Mouse (Mus musculus) heart, adult 2 months (tissue): ENCODE measurements around the gene Polr3b. TPM values are rescaled to one million over a fixed set of nuclear protein-coding genes. Genes with fewer than 3 reads are reported as not detected.

Source experiments
- DNase-seq, 2 experiments: peaks; one replicate each; pipeline ENCODE4 v3.0.0; 2021
- H3K27ac ChIP-seq: fragments of 200-600 bp; 2 replicates; pipeline ENCODE4 v1.8.1; 2022
- H3K27me3 ChIP-seq: fragments of 200-500 bp; 2 replicates; pipeline ENCODE4 v1.6.1; 2012; ENCODE audit warnings: mild to moderate bottlenecking, low read length, inconsistent platforms, mixed read lengths; ENCODE audit not compliant: control insufficient read depth, insufficient read depth
- H3K36me3 ChIP-seq: fragments of 200-500 bp; 2 replicates; pipeline ENCODE4 v1.6.1; 2012; ENCODE audit warnings: low read length, inconsistent platforms; ENCODE audit not compliant: control insufficient read depth, insufficient read depth
- H3K4me1 ChIP-seq: fragments of 200-500 bp; 2 replicates; pipeline ENCODE4 v1.6.1; 2011; ENCODE audit warnings: low read length; ENCODE audit not compliant: control insufficient read depth, insufficient read depth
- H3K4me3 ChIP-seq: fragments of 200-600 bp; 2 replicates; pipeline ENCODE4 v1.8.1; 2022
- H3K79me2 ChIP-seq: fragments of 200-500 bp; replicated peaks from 2 replicates; pipeline ENCODE4 v1.6.1; 2012; ENCODE audit warnings: mild to moderate bottlenecking, inconsistent platforms, low read length, moderate library complexity, mixed read lengths; ENCODE audit not compliant: control insufficient read depth, insufficient read depth
- H3K9ac ChIP-seq: fragments of 200-500 bp; 2 replicates; pipeline ENCODE4 v1.6.1; 2012; ENCODE audit warnings: low read depth, mild to moderate bottlenecking, control low read depth, inconsistent platforms, low read length, mixed read lengths
- CTCF ChIP-seq: fragments of 200-600 bp; IDR thresholded peaks from 2 replicates; pipeline ENCODE4 v1.8.1; 2022; ENCODE audit warnings: antibody characterized with exemption, mild to moderate bottlenecking, moderate library complexity
- EP300 ChIP-seq: fragments of 200-500 bp; IDR thresholded peaks from 2 replicates; pipeline ENCODE4 v1.6.1; 2011; ENCODE audit warnings: low read depth, low read length, control low read depth; ENCODE audit not compliant: insufficient read depth
- POLR2A ChIP-seq: fragments of 200-500 bp; IDR thresholded peaks from 2 replicates; pipeline ENCODE4 v1.6.1; 2011; ENCODE audit warnings: mild to moderate bottlenecking, low read depth, low read length, control low read depth; ENCODE audit not compliant: insufficient read depth
- WGBS: fragments of 180-500 bp; shearing (Covaris S2); methylation state at CpG from one replicate; pipeline ENCODE4 v1.1.7; 2018; 5-methylcytosine and 5-hydroxymethylcytosine counted together
- intact Hi-C: fragments of 180-260 bp; cut with DNase I; formaldehyde crosslinking; loops from one replicate; pipeline ENCODE4 v1.15.1; 2025
- polyA plus RNA-seq: library from polyadenylated mRNA; depleted of rRNA; stranded (reverse); fragments of >200 nt; gene quantifications from 2 replicates; pipeline ENCODE4 v1.2.3, GENCODE M21; 2012
- total RNA-seq, 2 experiments: library from RNA; stranded (reverse); gene quantifications; 2 replicates each; pipeline ENCODE4 v1.2.3; 2021

Gene Polr3b
- total and polyA plus RNA-seq, 3 experiments = 3.0 to 10.9 (median 8.9) TPM

GRCm38 (mm10) chr10:84590956-84591355, 31.1 kb upstream of the Polr3b start:
- DNase-seq = peak in 1 of 2 experiments; percentile 37
- Histone ChIP-seq H3K9ac (no peak overlapping the region), H3K79me2 (peaks cover 1% of the 10 kb centered on the region), H3K4me1 (peaks cover 4% of the 10 kb centered on the region), H3K27me3 (no peaks in the 10 kb centered on the region), H3K36me3 (peaks cover 66% of the 10 kb centered on the region), H3K27ac (peak overlapping the region; percentile 58), H3K4me3 (no peak overlapping the region)
- intact Hi-C loops = no loop called here
- TF ChIP-seq POLR2A (no peak), EP300 (no peak), CTCF (no peak)
- WGBS = 51% methylated on average over 14 of the region's 14 CpGs

- TF ChIP-seq EP300 (no peak), CTCF (no peak), POLR2A (no peak)
- intact Hi-C loops = no loop called here
- DNase-seq = peak in 1 of 2 experiments; percentile 34
- peak overlapping the region; percentile 58 for H3K27ac ChIP-seq
- no peak overlapping the region for H3K4me3 ChIP-seq
- no peaks in the 10 kb centered on the region for H3K27me3 ChIP-seq
- H3K4me1 ChIP-seq = peaks cover 5% of the 10 kb centered on the region
- no peaks in the 10 kb centered on the region; the same call in none of the 2 replicates for H3K79me2 ChIP-seq
- WGBS = 62% methylated on average over 2 of the region's 2 CpGs
- H3K36me3 ChIP-seq = peaks cover 67% of the 10 kb centered on the region
- H3K9ac ChIP-seq = no peak overlapping the region
Measured at GRCm38 (mm10) chr10:84591640-84592148, 30.4 kb upstream of the Polr3b start.

- intact Hi-C loops = no loop called here
- WGBS = 67% methylated on average over 3 of the region's 3 CpGs
- DNase-seq = no peak
- H3K4me1 ChIP-seq = peaks cover 9% of the 10 kb centered on the region
- H3K27ac ChIP-seq = peak overlapping the region; percentile 58; the same call in 1 of the 2 replicates
- H3K27me3 ChIP-seq = no peaks in the 10 kb centered on the region
- TF ChIP-seq EP300 = no peak
- no peak for TF ChIP-seq POLR2A
- no peaks in the 10 kb centered on the region; the same call in none of the 2 replicates for H3K79me2 ChIP-seq
- H3K9ac ChIP-seq = no peak overlapping the region
- peaks cover 73% of the 10 kb centered on the region for H3K36me3 ChIP-seq
- H3K4me3 ChIP-seq = no peak overlapping the region
Measured at GRCm38 (mm10) chr10:84592745-84593144, 29.3 kb upstream of the Polr3b start.

GRCm38 (mm10) chr10:84597127-84597785, 24.8 kb upstream of the Polr3b start:
- no peak for TF ChIP-seq CTCF
- TF ChIP-seq POLR2A = no peak
- no peak for TF ChIP-seq EP300
- Histone ChIP-seq H3K9ac (peak overlapping the region; percentile 53; the same call in 1 of the 2 replicates), H3K27ac (peak overlapping the region; percentile 84), H3K79me2 (no peaks in the 10 kb centered on the region; the same call in 1 of the 2 replicates), H3K27me3 (no peaks in the 10 kb centered on the region), H3K4me1 (peaks cover 8% of the 10 kb centered on the region), H3K4me3 (no peak overlapping the region), H3K36me3 (peaks cover 64% of the 10 kb centered on the region)
- intact Hi-C loops = loop anchor here (2.0 to 5.0 kb wide), 2 partner anchors 16 to 65 kb away; partner anchors contain the start of gene Ckap4
- DNase-seq = no peak
- 2% methylated on average over 3 of the region's 3 CpGs for WGBS

- TF ChIP-seq CTCF (peak; percentile 44), EP300 (no peak), POLR2A (no peak)
- 14% methylated on average over 1 of the region's 1 CpGs for WGBS
- H3K36me3 ChIP-seq = peaks cover 56% of the 10 kb centered on the region
- H3K27ac ChIP-seq = peak overlapping the region; percentile 84
- intact Hi-C loops = loop anchor here (5.0 kb wide), 1 partner anchor 66 kb away; the partner anchor contains the start of gene Ckap4
- H3K79me2 ChIP-seq = no peaks in the 10 kb centered on the region
- peaks cover 8% of the 10 kb centered on the region for H3K4me1 ChIP-seq
- H3K4me3 ChIP-seq = no peak overlapping the region
- H3K27me3 ChIP-seq = no peaks in the 10 kb centered on the region
- no peak overlapping the region for H3K9ac ChIP-seq
- DNase-seq = no peak
Measured at GRCm38 (mm10) chr10:84598172-84598571, 23.9 kb upstream of the Polr3b start.

- H3K27ac ChIP-seq = no peak overlapping the region; the same call in 1 of the 2 replicates
Measured at GRCm38 (mm10) chr10:84600136-84600535, 22.0 kb upstream of the Polr3b start.

More at GRCm38 (mm10) chr10:84600136-84600535, 22.0 kb upstream of the Polr3b start:
- Histone ChIP-seq H3K4me1 (peaks cover 8% of the 10 kb centered on the region), H3K79me2 (no peaks in the 10 kb centered on the region), H3K36me3 (peaks cover 43% of the 10 kb centered on the region), H3K9ac (no peak overlapping the region), H3K27me3 (no peaks in the 10 kb centered on the region), H3K4me3 (no peak overlapping the region)
- intact Hi-C loops = no loop called here
- 58% methylated on average over 6 of the region's 6 CpGs for WGBS
- TF ChIP-seq CTCF (no peak), EP300 (no peak), POLR2A (no peak)
- no peak for DNase-seq
